Mouse (Mus musculus): ENCODE results near the gene Prune2.

Gene Prune2

GRCm38 (mm10) chr19:17199059-17199458 lies 243.1 kb downstream of the Prune2 start:
- no peak for DNase-seq (ENCODE audit: low spot score)

GRCm38 (mm10) chr19:17207141-17207540 lies 251.2 kb downstream of the Prune2 start:
- DNase-seq (ENCODE audit: low spot score): no peak

GRCm38 (mm10) chr19:17210541-17210940 lies 254.6 kb downstream of the Prune2 start:
- DNase-seq (ENCODE audit: low spot score): peak; percentile 9

- DNase-seq (ENCODE audit: low spot score): no peak
Measured at GRCm38 (mm10) chr19:17214896-17215520, 259.1 kb downstream of the Prune2 start.

- DNase-seq (ENCODE audit: low spot score): no peak
Measured at GRCm38 (mm10) chr19:17218195-17218594, 262.3 kb downstream of the Prune2 start.

- no peak for DNase-seq (ENCODE audit: low spot score)
Measured at GRCm38 (mm10) chr19:17223801-17224200, 267.9 kb downstream of the Prune2 start.

- DNase-seq (ENCODE audit: low spot score): no peak
Measured at GRCm38 (mm10) chr19:17225570-17226083, 269.7 kb downstream of the Prune2 start.

GRCm38 (mm10) chr19:17226096-17226495 lies 270.2 kb downstream of the Prune2 start:
- no peak for DNase-seq (ENCODE audit: low spot score)

- no peak for DNase-seq (ENCODE audit: low spot score)
Measured at GRCm38 (mm10) chr19:17230013-17230412, 274.1 kb downstream of the Prune2 start.

GRCm38 (mm10) chr19:17238471-17238870 lies 282.6 kb downstream of the Prune2 start:
- DNase-seq (ENCODE audit: low spot score): no peak

- DNase-seq (ENCODE audit: low spot score): peak; percentile 28
Measured at GRCm38 (mm10) chr19:17240170-17241077, 284.5 kb downstream of the Prune2 start.

- no peak for DNase-seq (ENCODE audit: low spot score)
Measured at GRCm38 (mm10) chr19:17241206-17241605, 285.3 kb downstream of the Prune2 start.

GRCm38 (mm10) chr19:17242962-17243361 lies 287.0 kb downstream of the Prune2 start:
- no peak for DNase-seq (ENCODE audit: low spot score)

- no peak for DNase-seq (ENCODE audit: low spot score)
Measured at GRCm38 (mm10) chr19:17244544-17244943, 288.6 kb downstream of the Prune2 start.

GRCm38 (mm10) chr19:17247352-17247925 lies 291.5 kb downstream of the Prune2 start:
- DNase-seq (ENCODE audit: low spot score): no peak

- DNase-seq (ENCODE audit: low spot score): no peak
Measured at GRCm38 (mm10) chr19:17249691-17250090, 293.8 kb downstream of the Prune2 start.

GRCm38 (mm10) chr19:17250801-17251200 lies 294.9 kb downstream of the Prune2 start:
- no peak for DNase-seq (ENCODE audit: low spot score)

GRCm38 (mm10) chr19:17251453-17251852 lies 295.5 kb downstream of the Prune2 start:
- DNase-seq (ENCODE audit: low spot score): no peak

GRCm38 (mm10) chr19:17252845-17253244 lies 296.9 kb downstream of the Prune2 start:
- DNase-seq (ENCODE audit: low spot score): no peak

GRCm38 (mm10) chr19:17255511-17255910 lies 299.6 kb downstream of the Prune2 start:
- no peak for DNase-seq (ENCODE audit: low spot score)

GRCm38 (mm10) chr19:17256388-17256787 lies 300.5 kb downstream of the Prune2 start:
- DNase-seq (ENCODE audit: low spot score): no peak

GRCm38 (mm10) chr19:17256867-17257266 lies 300.9 kb downstream of the Prune2 start:
- DNase-seq (ENCODE audit: low spot score): no peak

GRCm38 (mm10) chr19:17263181-17263580 lies 307.3 kb downstream of the Prune2 start:
- DNase-seq (ENCODE audit: low spot score): no peak
